Comparison of ENCODE assay signal across 8 mouse cellular contexts in genomic region chr6:108772913-108773312, GRCm38 (mm10). TPM values are rescaled to one million over a fixed set of nuclear protein-coding genes. Genes with fewer than 3 reads are reported as not detected.
A peak's percentile ranks its signal among the peaks of the same experiment; 100 is the strongest.
DNase-seq lines count a peak whose midpoint lies in the region; ATAC-seq and TF ChIP-seq lines count a peak whose summit lies in the region.

No protein-coding gene starts in this region.

- H3K9ac ChIP-seq in neural tube, embryonic 15.5 days (replicated peaks): no peak overlapping the region
- no peak overlapping the region for H3K9ac ChIP-seq in midbrain, postnatal 0 days (replicated peaks; ENCODE audit: low read length, poor library complexity, severe bottlenecking)

- no peak overlapping the region for H3K4me2 ChIP-seq in neural tube, embryonic 15.5 days
- no peak overlapping the region for H3K4me2 ChIP-seq in midbrain, postnatal 0 days (ENCODE audit: low read depth, low read length, poor library complexity, severe bottlenecking)

- peak; percentile 84 for TF ChIP-seq CTCF in cortical plate, adult 2 months (IDR thresholded peaks at IDR 0.05; ENCODE audit: extremely low read depth, insufficient read depth, low read length)
- TF ChIP-seq CTCF in midbrain, postnatal 0 days (IDR thresholded peaks at IDR 0.05): peak; percentile 86

- peak; percentile 77 for DNase-seq in neural tube, embryonic 10.5 days (ENCODE audit: extremely low spot score, low spot score)
- peak; percentile 90 for DNase-seq in gastrocnemius, postnatal 10 days
- peak; percentile 83 for DNase-seq in kidney, adult 18-20 months
- DNase-seq in left cerebral cortex, postnatal 4 days: peak; percentile 90
- peak; percentile 81 for DNase-seq in midbrain, postnatal 0 days (ENCODE audit: low spot score)
- DNase-seq in spleen, postnatal 14 days (ENCODE audit: low spot score in 2 of 2): peak; percentile 61 to 75

- H3K9me3 ChIP-seq in neural tube, embryonic 15.5 days (replicated peaks): no peaks in the 10 kb centered on the region
- H3K9me3 ChIP-seq in midbrain, postnatal 0 days (ENCODE audit: low read length): no peaks in the 10 kb centered on the region

- H3K4me3 ChIP-seq in neural tube, embryonic 15.5 days (replicated peaks): no peak overlapping the region
- H3K4me3 ChIP-seq in cortical plate, adult 2 months (ENCODE audit: insufficient read depth, low read length): no peak overlapping the region
- H3K4me3 ChIP-seq in midbrain, postnatal 0 days (ENCODE audit: low read depth, low read length): no peak overlapping the region

- no peak overlapping the region for H3K27ac ChIP-seq in neural tube, embryonic 15.5 days (replicated peaks)
- H3K27ac ChIP-seq in cortical plate, adult 2 months (ENCODE audit: insufficient read depth, low read length): no peak overlapping the region
- H3K27ac ChIP-seq in midbrain, postnatal 0 days (ENCODE audit: low read depth, low read length): no peak overlapping the region

- no peaks in the 10 kb centered on the region for H3K4me1 ChIP-seq in neural tube, embryonic 15.5 days
- no peaks in the 10 kb centered on the region for H3K4me1 ChIP-seq in cortical plate, adult 2 months (ENCODE audit: control insufficient read depth, insufficient read depth, low read length)
- H3K4me1 ChIP-seq in midbrain, postnatal 0 days (ENCODE audit: insufficient read depth, low read length): no peaks in the 10 kb centered on the region

- TF ChIP-seq POLR2A in cortical plate, adult 2 months (IDR thresholded peaks at IDR 0.05; ENCODE audit: extremely low read depth, insufficient read depth, low read length): no peak

- ATAC-seq in neural tube, embryonic 15.5 days (ENCODE audit: low FRiP score): no peak
- no peak for ATAC-seq in midbrain, postnatal 0 days (ENCODE audit: low FRiP score)

- intact Hi-C loops in left cerebral cortex, postnatal 4 days (cut with DNase I): no loop called here

- H3K27me3 ChIP-seq in neural tube, embryonic 15.5 days (replicated peaks): no peaks in the 10 kb centered on the region
- no peaks in the 10 kb centered on the region for H3K27me3 ChIP-seq in midbrain, postnatal 0 days (ENCODE audit: insufficient read depth, low read length)

- WGBS in neural tube, embryonic 15.5 days: 20% methylated on average over 9 of the region's 9 CpGs
- WGBS in midbrain, postnatal 0 days: 16% methylated on average over 9 of the region's 9 CpGs

- H3K36me3 ChIP-seq in neural tube, embryonic 15.5 days: no peaks in the 10 kb centered on the region
- H3K36me3 ChIP-seq in midbrain, postnatal 0 days (ENCODE audit: insufficient read depth, low read length): no peaks in the 10 kb centered on the region

RNA-seq across cellular contexts. Expression of gene Arl8b, which starts 10.0 kb away (rescaled TPM):
- 112 and 117 TPM in 2 replicates for polyA plus RNA-seq in neural tube, embryonic 15.5 days (2015; fragmentation: Nextera tagmentation; extraction: Ambion mirVana)
- polyA plus RNA-seq in cortical plate, adult 2 months (2012; rRNA removed): 82.1 and 83.6 TPM in 2 replicates
- total RNA-seq in gastrocnemius, postnatal 10 days (2021): 10 to 100 TPM; 70.5 to 75.3 TPM
- total RNA-seq in left cerebral cortex, postnatal 4 days (2021): 100 to 1,000 TPM; 112 to 122 TPM
- 73.1 and 73.9 TPM in 2 replicates for total RNA-seq in midbrain, postnatal 0 days (2014; rRNA removed)
- polyA plus RNA-seq in midbrain, postnatal 0 days (2015; fragmentation: Nextera tagmentation; extraction: Ambion mirVana): 89.6 and 105 TPM in 2 replicates

RNA-seq across cellular contexts. Expression of gene Edem1, which starts 55.5 kb away (rescaled TPM):
- polyA plus RNA-seq in neural tube, embryonic 15.5 days (2015; fragmentation: Nextera tagmentation; extraction: Ambion mirVana): 5.3 and 11.6 TPM in 2 replicates
- 12.9 and 13.2 TPM in 2 replicates for polyA plus RNA-seq in cortical plate, adult 2 months (2012; rRNA removed)
- total RNA-seq in gastrocnemius, postnatal 10 days (2021): 10 to 100 TPM; 12.6 to 20.3 TPM
- total RNA-seq in left cerebral cortex, postnatal 4 days (2021): 10 to 100 TPM; 40.0 to 48.9 TPM
- 11.3 and 13.4 TPM in 2 replicates for total RNA-seq in midbrain, postnatal 0 days (2014; rRNA removed)
- polyA plus RNA-seq in midbrain, postnatal 0 days (2015; fragmentation: Nextera tagmentation; extraction: Ambion mirVana): 3.1 and 3.7 TPM in 2 replicates
